Mouse (Mus musculus) midbrain, embryonic 11.5 days (tissue): ENCODE results near the gene Spsb3. TPM values are rescaled to one million over a fixed set of nuclear protein-coding genes. Genes with fewer than 3 reads are reported as not detected.

ENCODE experiments used
- ATAC-seq: fragments of 200-750 bp; cut with Nextera tagmentation; 2 replicates; pipeline ENCODE4 v1.8.0; 2017; ENCODE audit warnings: moderate TSS enrichment, moderate library complexity; ENCODE audit not compliant: low FRiP score
- DNase-seq: peaks from one replicate; pipeline ENCODE4 v3.0.0; 2015; ENCODE audit warnings: low spot score; ENCODE audit errors: missing footprints
- H3K27ac ChIP-seq: fragments of 300-500 bp; sonication (generic); 2 replicates; pipeline ENCODE4 v1.5.1; 2014; ENCODE audit warnings: low read depth, low read length
- H3K27me3 ChIP-seq: fragments of 300-500 bp; sonication (generic); 2 replicates; pipeline ENCODE4 v1.6.1; 2014; ENCODE audit warnings: mild to moderate bottlenecking, low read length, moderate library complexity, mixed read lengths; ENCODE audit not compliant: control insufficient read depth, insufficient read depth
- H3K36me3 ChIP-seq: fragments of 300-500 bp; sonication (generic); 2 replicates; pipeline ENCODE4 v1.6.1; 2014; ENCODE audit warnings: mild to moderate bottlenecking, low read length, moderate library complexity, mixed read lengths; ENCODE audit not compliant: control insufficient read depth, insufficient read depth
- H3K4me1 ChIP-seq: fragments of 300-500 bp; sonication (generic); 2 replicates; pipeline ENCODE4 v1.6.1; 2014; ENCODE audit warnings: low read length; ENCODE audit not compliant: control insufficient read depth, insufficient read depth
- H3K4me2 ChIP-seq: fragments of 300-500 bp; sonication (generic); 2 replicates; pipeline ENCODE4 v1.6.1; 2014; ENCODE audit warnings: mild to moderate bottlenecking, moderate library complexity
- H3K4me3 ChIP-seq: fragments of 300-500 bp; sonication (generic); 2 replicates; pipeline ENCODE4 v1.5.1; 2014; ENCODE audit warnings: low read depth, low read length
- H3K9ac ChIP-seq: fragments of 300-500 bp; sonication (generic); 2 replicates; pipeline ENCODE4 v1.6.1; 2014; ENCODE audit warnings: low read length
- H3K9me3 ChIP-seq: fragments of 300-500 bp; sonication (generic); 2 replicates; pipeline ENCODE4 v1.6.1; 2016; ENCODE audit warnings: low read length; ENCODE audit not compliant: control insufficient read depth
- WGBS: fragments of 180-500 bp; shearing (Covaris S2); extraction: QIAGEN DNeasy Blood & Tissue Kit; methylation state at CpG from one replicate; pipeline ENCODE4 v1.1.7; 2014; 5-methylcytosine and 5-hydroxymethylcytosine counted together
- polyA plus RNA-seq: library from polyadenylated mRNA; unstranded; fragments of >200 nt; fragmentation: Nextera tagmentation; extraction: Ambion mirVana; gene quantifications from 2 replicates; pipeline ENCODE4 v1.2.1, GENCODE M21; 2014

Spsb3 gene
- polyA plus RNA-seq: 37.3 and 44.4 TPM in 2 replicates

DNA sequence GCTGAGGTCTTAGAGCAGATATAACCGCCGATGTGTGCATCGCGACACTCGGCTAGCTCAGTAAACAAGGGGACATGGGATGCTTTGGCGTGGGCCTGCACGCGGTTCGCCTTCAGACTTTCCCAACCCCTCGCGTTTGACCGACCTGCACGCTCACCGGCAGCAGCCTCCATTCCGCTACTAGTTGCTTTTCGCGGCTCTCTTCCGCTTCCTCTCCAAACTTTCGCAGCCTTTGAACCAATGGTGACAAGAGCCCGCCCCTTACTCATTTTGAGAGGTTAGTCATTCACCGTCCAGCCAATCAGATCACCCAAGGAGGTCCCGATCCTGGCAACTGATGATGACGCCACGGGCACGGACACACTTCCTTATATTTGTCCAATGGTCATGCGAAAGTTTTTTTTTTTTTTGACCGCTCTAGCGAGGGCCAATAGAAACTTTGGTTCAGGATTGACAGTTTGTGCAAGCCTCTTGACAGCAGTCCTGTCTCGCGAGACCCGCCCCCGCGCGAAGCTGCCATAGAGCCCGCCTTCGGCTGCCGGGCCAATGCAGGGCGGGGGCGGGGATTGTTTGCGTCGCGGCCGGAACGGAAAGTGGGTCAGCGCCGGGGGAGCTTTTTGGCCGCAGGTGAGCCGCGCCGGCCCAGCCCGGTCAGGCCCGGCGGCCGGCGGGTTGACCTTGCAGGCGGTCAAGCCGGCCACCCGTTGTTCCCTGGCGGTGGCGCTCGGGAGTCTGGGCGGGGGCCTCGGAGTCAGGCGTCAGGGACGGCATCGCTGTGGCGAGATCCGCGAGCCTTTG is at the start of gene Spsb3, which contains the start of gene Nubp2:
Spsb3 (plus strand) TSS at position 510 of the 798 bp plus-strand sequence.
Nubp2 (minus strand) TSS at position 216 of the 798 bp plus-strand sequence.
- WGBS: under 1% methylated on average over 69 of the region's 69 CpGs

DNA sequence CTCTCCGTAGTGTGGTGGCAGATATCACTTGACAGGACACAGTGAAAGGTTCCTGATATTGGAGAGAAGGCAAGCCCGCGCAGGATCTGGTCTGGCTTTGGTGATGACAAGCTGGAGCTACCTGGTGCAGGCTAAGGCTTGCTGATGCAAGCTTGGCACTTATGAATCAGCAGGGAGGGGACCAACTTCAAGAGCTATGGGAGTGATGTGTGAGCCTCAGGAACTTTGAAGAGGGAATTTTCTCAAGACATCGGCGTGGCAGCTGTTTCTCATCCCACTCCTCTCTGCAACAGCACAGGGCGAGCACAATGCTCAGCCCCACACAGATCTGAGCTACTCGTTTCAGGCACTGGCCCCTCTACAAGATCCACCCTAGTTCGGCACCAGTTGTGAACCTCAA is 46.6 kb upstream of the Spsb3 start, which contains the start of gene Hagh:
Hagh (plus strand) TSS at position 302 of the 400 bp plus-strand sequence.
- ATAC-seq: no peak
- Histone ChIP-seq H3K4me1 (no peaks in the 10 kb centered on the region), H3K27me3 (no peaks in the 10 kb centered on the region), H3K4me2 (no peak within 1 kb of the TSS), H3K9ac (no peak within 1 kb of the TSS), H3K9me3 (no peaks in the 10 kb centered on the region), H3K27ac (no peak within 1 kb of the TSS), H3K4me3 (no peak within 1 kb of the TSS), H3K36me3 (no peaks in the 10 kb centered on the region)
- no peak for DNase-seq
- 63% methylated on average over 8 of the region's 8 CpGs for WGBS

More for the DNA sequence above, at the start of gene Spsb3, which contains the start of gene Nubp2:
- no peaks in the 10 kb centered on the region for H3K9me3 ChIP-seq
- DNase-seq (peak; percentile 98), ATAC-seq (peak; percentile 98)
- H3K9ac ChIP-seq: peak within 1 kb of the TSS; percentile 80
- peak within 1 kb of the TSS; percentile 72 for H3K4me3 ChIP-seq
- H3K27me3 ChIP-seq: no peaks in the 10 kb centered on the region
- H3K4me1 ChIP-seq: peaks cover 17% of the 10 kb centered on the region
- H3K27ac ChIP-seq: no peak within 1 kb of the TSS
- peaks cover 11% of the 10 kb centered on the region for H3K36me3 ChIP-seq
- H3K4me2 ChIP-seq: peak within 1 kb of the TSS; percentile 75

DNA sequence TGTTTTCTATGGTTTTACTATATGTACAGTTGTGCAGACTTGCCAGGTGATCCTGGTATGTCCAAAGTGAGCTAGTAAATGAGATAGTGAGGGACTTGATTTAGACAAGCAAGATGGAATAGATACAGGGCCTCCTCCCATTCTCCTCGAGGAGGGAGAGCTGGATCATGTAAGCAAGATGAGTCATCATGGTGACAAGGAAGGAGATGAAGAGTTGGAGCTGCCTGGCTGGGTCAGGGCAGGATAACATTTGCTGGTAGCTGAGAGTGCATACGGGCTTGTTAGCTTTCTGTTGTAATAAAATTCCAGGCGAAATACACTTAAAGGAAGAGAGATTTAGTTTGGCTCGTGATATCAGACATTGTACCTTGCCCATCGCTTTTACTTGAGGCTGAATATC is 46.1 kb upstream of the Spsb3 start:
- ATAC-seq: no peak
- no peak for DNase-seq
- Histone ChIP-seq H3K9me3 (no peaks in the 10 kb centered on the region), H3K4me1 (no peaks in the 10 kb centered on the region), H3K27me3 (no peaks in the 10 kb centered on the region), H3K36me3 (no peaks in the 10 kb centered on the region), H3K9ac (no peak overlapping the region), H3K4me2 (no peak overlapping the region), H3K4me3 (no peak overlapping the region), H3K27ac (no peak overlapping the region)
- WGBS: 75% methylated on average over 5 of the region's 5 CpGs

DNA sequence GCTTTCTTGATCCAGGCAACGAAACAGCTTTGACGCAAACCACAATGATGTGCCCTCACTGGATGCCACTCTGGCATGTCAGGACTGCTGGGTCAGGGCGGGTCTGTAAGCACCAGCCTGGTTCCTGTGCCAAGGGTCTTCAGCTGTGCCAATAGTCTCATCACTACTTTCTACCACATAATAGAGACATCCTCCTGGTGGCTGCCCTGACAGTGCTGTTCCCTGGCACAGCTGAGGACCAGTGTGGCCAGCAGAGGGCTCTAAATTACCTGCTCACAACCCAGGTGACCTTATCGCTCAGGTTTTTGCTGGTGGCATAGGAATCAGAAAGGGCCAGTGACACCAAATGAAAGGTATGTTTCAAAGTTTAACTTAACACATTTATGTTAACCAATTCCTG is 45.3 kb upstream of the Spsb3 start:
- WGBS: 51% methylated on average over 4 of the region's 4 CpGs
- no peak for DNase-seq

DNA sequence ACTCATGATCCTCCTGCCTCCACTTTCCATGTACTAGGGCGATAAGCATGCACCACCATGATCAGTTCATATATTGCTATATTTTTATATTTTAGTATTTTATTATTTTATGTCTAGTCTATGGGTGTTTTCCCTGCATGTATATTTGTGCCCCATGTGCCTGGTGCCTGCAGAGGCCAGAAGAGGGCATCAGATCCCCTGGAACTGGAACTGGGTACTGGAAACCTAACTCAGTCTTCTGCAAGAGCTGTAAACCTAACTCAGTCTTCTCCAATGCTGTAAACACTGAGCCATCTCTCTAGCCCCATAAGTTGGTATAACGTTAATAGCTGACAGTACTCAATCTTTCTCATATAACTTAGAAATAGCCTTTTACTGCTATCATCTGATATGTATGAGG is 43.8 kb upstream of the Spsb3 start:
- Histone ChIP-seq H3K4me1 (no peaks in the 10 kb centered on the region), H3K27me3 (no peaks in the 10 kb centered on the region), H3K9ac (no peak overlapping the region), H3K4me2 (no peak overlapping the region), H3K27ac (no peak overlapping the region), H3K4me3 (no peak overlapping the region), H3K9me3 (no peaks in the 10 kb centered on the region), H3K36me3 (no peaks in the 10 kb centered on the region)
- DNase-seq (no peak), ATAC-seq (no peak)
- WGBS: 60% methylated on average over 2 of the region's 2 CpGs

More for the DNA sequence above, 45.3 kb upstream of the Spsb3 start:
- no peak overlapping the region for H3K4me2 ChIP-seq
- no peak overlapping the region for H3K4me3 ChIP-seq
- H3K27me3 ChIP-seq: no peaks in the 10 kb centered on the region
- H3K36me3 ChIP-seq: no peaks in the 10 kb centered on the region
- no peaks in the 10 kb centered on the region for H3K9me3 ChIP-seq
- no peak for ATAC-seq
- H3K4me1 ChIP-seq: no peaks in the 10 kb centered on the region
- H3K9ac ChIP-seq: no peak overlapping the region
- no peak overlapping the region for H3K27ac ChIP-seq

DNA sequence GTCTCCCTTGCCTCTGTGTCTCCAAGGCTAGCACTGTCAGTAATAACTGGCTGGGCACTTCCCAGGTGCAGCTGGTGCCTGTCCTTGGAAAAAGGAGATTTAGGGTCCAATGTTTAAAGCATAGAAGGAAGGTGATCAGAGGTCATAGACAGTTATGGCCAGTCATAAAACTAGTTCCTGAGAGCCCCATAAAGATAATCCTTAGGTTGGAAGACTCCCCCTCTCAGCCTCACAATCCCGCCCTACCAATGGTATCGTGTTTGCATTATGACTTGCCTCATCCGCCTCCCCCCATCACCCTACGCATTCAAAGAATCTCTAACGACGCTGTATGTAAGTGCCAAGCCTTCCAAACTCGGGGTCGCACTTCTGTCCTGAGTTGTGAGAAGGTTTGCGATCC is 41.9 kb upstream of the Spsb3 start:
- H3K27ac ChIP-seq: no peak overlapping the region
- DNase-seq: no peak

DNA sequence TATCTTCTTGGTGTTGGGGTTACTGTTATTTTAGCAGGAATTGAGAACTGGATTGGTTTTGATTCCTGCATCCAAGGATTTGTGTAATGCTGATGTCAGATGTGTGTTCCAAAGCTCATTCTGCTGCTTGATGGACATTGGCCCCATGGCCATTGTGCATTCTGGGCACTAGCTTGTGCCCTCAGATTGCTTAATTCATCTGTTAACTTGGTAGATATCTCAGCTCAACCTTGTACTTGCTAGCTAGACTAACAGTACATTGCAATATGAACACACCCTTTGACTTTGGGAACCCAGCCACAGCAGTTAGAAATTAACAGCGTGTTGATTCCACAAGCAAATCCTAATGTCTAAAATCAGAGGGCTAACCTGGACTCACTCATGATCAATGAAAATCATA is 39.1 kb upstream of the Spsb3 start:
- Histone ChIP-seq H3K27ac (no peak overlapping the region), H3K9me3 (no peaks in the 10 kb centered on the region), H3K36me3 (no peaks in the 10 kb centered on the region), H3K4me2 (no peak overlapping the region), H3K4me1 (peaks cover 4% of the 10 kb centered on the region; the same call in 1 of the 2 replicates), H3K27me3 (no peaks in the 10 kb centered on the region; the same call in 1 of the 2 replicates), H3K4me3 (no peak overlapping the region), H3K9ac (no peak overlapping the region)
- no peak for DNase-seq
- WGBS: 92% methylated on average over 1 of the region's 1 CpGs
- ATAC-seq: no peak

More for the DNA sequence above, 41.9 kb upstream of the Spsb3 start:
- Histone ChIP-seq H3K4me3 (no peak overlapping the region), H3K27me3 (no peaks in the 10 kb centered on the region), H3K4me2 (no peak overlapping the region), H3K9ac (no peak overlapping the region), H3K4me1 (peaks cover 4% of the 10 kb centered on the region; the same call in 1 of the 2 replicates), H3K36me3 (no peaks in the 10 kb centered on the region), H3K9me3 (no peaks in the 10 kb centered on the region)
- WGBS: 51% methylated on average over 9 of the region's 9 CpGs
- ATAC-seq: no peak

DNA sequence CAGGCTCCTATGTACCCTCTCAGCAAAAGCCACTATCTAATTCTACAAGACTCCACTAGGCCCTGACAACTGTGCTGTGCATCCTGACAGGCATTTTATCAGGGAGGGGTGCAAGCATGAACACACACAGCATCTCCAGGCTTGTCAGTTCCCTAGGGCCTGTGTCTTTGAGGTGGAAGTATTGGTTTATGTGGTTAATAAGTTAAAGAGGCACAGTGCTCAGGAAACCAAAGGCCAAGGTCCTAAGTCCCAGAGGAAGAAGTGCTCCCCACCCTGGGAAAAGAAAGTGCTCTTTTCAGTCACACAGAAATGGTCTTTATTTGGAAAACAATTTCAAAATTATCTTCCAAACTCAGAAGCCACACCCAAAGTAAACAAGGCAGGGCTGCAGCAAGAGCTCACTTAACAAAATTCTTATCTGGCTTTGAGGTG is 37.8 kb upstream of the Spsb3 start:
- H3K9me3 ChIP-seq: no peaks in the 10 kb centered on the region
- H3K27me3 ChIP-seq: no peaks in the 10 kb centered on the region; the same call in 1 of the 2 replicates
- H3K36me3 ChIP-seq: no peaks in the 10 kb centered on the region
- 0 out of 2 replicates have a peak overlapping the region, but pooled peaks have one; percentile 1 for H3K4me3 ChIP-seq
- DNase-seq (no peak), ATAC-seq (no peak)
- H3K27ac ChIP-seq: no peak overlapping the region
- no peak overlapping the region for H3K9ac ChIP-seq
- peak overlapping the region; percentile 60; the same call in 1 of the 2 replicates for H3K4me2 ChIP-seq
- peaks cover 4% of the 10 kb centered on the region; the same call in 1 of the 2 replicates for H3K4me1 ChIP-seq

DNA sequence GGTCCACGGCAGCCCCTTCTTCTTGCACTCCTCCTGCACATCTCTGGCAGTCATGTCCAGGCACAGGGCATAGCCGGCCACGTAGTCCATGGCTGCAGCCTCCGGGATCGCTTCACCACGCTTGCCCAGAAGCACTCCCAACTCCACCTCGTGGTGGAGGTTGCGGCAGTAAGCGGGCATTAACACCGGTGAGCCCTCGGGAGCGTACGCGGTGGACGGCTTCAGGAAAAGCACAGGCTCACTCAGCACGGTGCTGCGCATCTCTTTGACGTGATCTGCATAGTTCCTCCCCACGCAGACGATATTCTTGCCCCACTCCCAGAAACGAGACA is 36.7 kb upstream of the Spsb3 start:
- peak; percentile 98 for DNase-seq
- Histone ChIP-seq H3K27ac (peak overlapping the region; percentile 73), H3K36me3 (no peaks in the 10 kb centered on the region), H3K4me1 (peaks cover 4% of the 10 kb centered on the region; the same call in 1 of the 2 replicates), H3K9ac (peak overlapping the region; percentile 71), H3K4me3 (peak overlapping the region; percentile 76), H3K9me3 (no peaks in the 10 kb centered on the region), H3K4me2 (peak overlapping the region; percentile 60), H3K27me3 (no peaks in the 10 kb centered on the region; the same call in 1 of the 2 replicates)
- under 1% methylated on average over 21 of the region's 21 CpGs for WGBS
- peak; percentile 62 for ATAC-seq
